Mouse (Mus musculus) lung, embryonic 14.5 days (tissue): ENCODE results near the gene Cyp2s1. TPM values are rescaled to one million over a fixed set of nuclear protein-coding genes. Genes with fewer than 3 reads are reported as not detected.

ENCODE experiments used
- ATAC-seq: fragments of 200-750 bp; cut with Nextera tagmentation; 2 replicates; pipeline ENCODE4 v1.8.0; 2017; ENCODE audit warnings: mild to moderate bottlenecking, moderate TSS enrichment, moderate library complexity; ENCODE audit not compliant: insufficient read depth
- DNase-seq: peaks from one replicate; pipeline ENCODE4 v3.0.0-alpha.2; 2015
- H3K27ac ChIP-seq: fragments of 300-500 bp; sonication (generic); 2 replicates; pipeline ENCODE4 v1.5.1; 2014; ENCODE audit warnings: low read depth, mild to moderate bottlenecking, moderate library complexity
- H3K27me3 ChIP-seq: fragments of 300-500 bp; sonication (generic); 2 replicates; pipeline ENCODE4 v1.6.1; 2014; ENCODE audit warnings: low read length, control low read depth; ENCODE audit not compliant: insufficient read depth
- H3K36me3 ChIP-seq: fragments of 300-500 bp; sonication (generic); 2 replicates; pipeline ENCODE4 v1.6.1; 2014; ENCODE audit warnings: control low read depth; ENCODE audit not compliant: insufficient read depth
- H3K4me1 ChIP-seq: fragments of 300-500 bp; sonication (generic); 2 replicates; pipeline ENCODE4 v1.6.1; 2014; ENCODE audit warnings: antibody characterized with exemption, control low read depth; ENCODE audit not compliant: insufficient read depth
- H3K4me2 ChIP-seq: fragments of 300-500 bp; sonication (generic); 2 replicates; pipeline ENCODE4 v1.6.1; 2014; ENCODE audit warnings: mild to moderate bottlenecking
- H3K4me3 ChIP-seq: fragments of 300-500 bp; sonication (generic); 2 replicates; pipeline ENCODE4 v1.5.1; 2014; ENCODE audit warnings: low read depth, low read length
- H3K9ac ChIP-seq: fragments of 300-500 bp; sonication (generic); 2 replicates; pipeline ENCODE4 v1.6.1; 2014
- H3K9me3 ChIP-seq: fragments of 300-500 bp; sonication (generic); 2 replicates; pipeline ENCODE4 v1.6.1; 2016; ENCODE audit warnings: low read depth, low read length, control low read depth
- CTCF ChIP-seq: IDR thresholded peaks from 2 replicates; pipeline ENCODE4 v1.5.1; 2016; ENCODE audit warnings: antibody characterized with exemption, low read depth
- WGBS: fragments of 180-500 bp; shearing (Covaris S2); extraction: QIAGEN DNeasy Blood & Tissue Kit; methylation state at CpG from one replicate; pipeline ENCODE4 v1.1.7; 2014; 5-methylcytosine and 5-hydroxymethylcytosine counted together
- microRNA-seq: library from miRNA; unstranded; fragments of <30 nt; microRNA quantifications from one replicate; pipeline ENCODE4, GENCODE M21; 2016; ENCODE audit warnings: borderline number of aligned reads
- polyA plus RNA-seq: library from polyadenylated mRNA; unstranded; fragments of >200 nt; fragmentation: Nextera tagmentation; extraction: Ambion mirVana; gene quantifications from 2 replicates; pipeline ENCODE4 v1.2.1, GENCODE M21; 2014

The Cyp2s1 gene
- polyA plus RNA-seq, 1 experiment from 2014 or later, result 3.2 TPM

- ATAC-seq (peak; percentile 1; the same call in 1 of the 2 replicates), DNase-seq (peak; percentile 20)
- Histone ChIP-seq H3K4me3 (peak overlapping the region; percentile 96), H3K4me1 (no peaks in the 10 kb centered on the region; the same call in 1 of the 2 replicates), H3K9ac (peak overlapping the region; percentile 96), H3K4me2 (peak overlapping the region; percentile 98), H3K27me3 (no peaks in the 10 kb centered on the region), H3K27ac (peak overlapping the region; percentile 98), H3K9me3 (no peaks in the 10 kb centered on the region), H3K36me3 (peaks cover 32% of the 10 kb centered on the region)
- WGBS, result under 1% methylated on average over 46 of the region's 46 CpGs
- no peak for TF ChIP-seq CTCF
These were observed 62.9 kb downstream of the Cyp2s1 start for GRCm38 (mm10) chr7:25753643-25754438.

GRCm38 (mm10) chr7:25753076-25753475 lies 63.6 kb downstream of the Cyp2s1 start:
- no peak for ATAC-seq
- Histone ChIP-seq H3K4me1 (no peaks in the 10 kb centered on the region; the same call in 1 of the 2 replicates), H3K27me3 (no peaks in the 10 kb centered on the region), H3K27ac (peak overlapping the region; percentile 98; the same call in 1 of the 2 replicates), H3K4me3 (peak overlapping the region; percentile 96), H3K9me3 (no peaks in the 10 kb centered on the region), H3K36me3 (peaks cover 40% of the 10 kb centered on the region), H3K9ac (peak overlapping the region; percentile 96), H3K4me2 (peak overlapping the region; percentile 98)
- TF ChIP-seq CTCF, result no peak
- DNase-seq, result no peak

Small RNA genes within 50 kb of the gene (microRNA-seq; reads per million reads assigned to microRNA genes)
- gene Gm24865, result not detected

Other genes with a start within 250 kb of the Cyp2s1 start
- gene Erich4, start 201.0 kb downstream of the Cyp2s1 start, polyA plus RNA-seq, result not detected in 2 replicates
- gene Dmac2, start 197.5 kb downstream of the Cyp2s1 start, polyA plus RNA-seq, result 27.8 and 33.5 TPM in 2 replicates
- 3.5 and 4.0 TPM in 2 replicates for gene B3gnt8, start 190.3 kb downstream of the Cyp2s1 start, polyA plus RNA-seq
- 40.2 and 42.1 TPM in 2 replicates for gene Bckdha, start 157.9 kb downstream of the Cyp2s1 start, polyA plus RNA-seq
- 72.3 and 79.7 TPM in 2 replicates for gene Exosc5, start 157.7 kb downstream of the Cyp2s1 start, polyA plus RNA-seq
- gene Tmem91, start 141.7 kb downstream of the Cyp2s1 start, polyA plus RNA-seq, result 1.6 and 2.8 TPM in 2 replicates
- gene B9d2, start 136.1 kb downstream of the Cyp2s1 start, polyA plus RNA-seq, result 25.1 and 27.6 TPM in 2 replicates
- gene Tgfb1, start 129.9 kb downstream of the Cyp2s1 start, polyA plus RNA-seq, result 4.0 and 4.1 TPM in 2 replicates
- 28.6 and 29.4 TPM in 2 replicates for gene Ccdc97, start 97.8 kb downstream of the Cyp2s1 start, polyA plus RNA-seq
- gene Hnrnpul1, start 62.2 kb downstream of the Cyp2s1 start, polyA plus RNA-seq, result 80.3 and 82.0 TPM in 2 replicates
- 44.1 and 46.5 TPM in 2 replicates for gene Axl, start 28.2 kb downstream of the Cyp2s1 start, polyA plus RNA-seq
- gene Cyp2b10, start 80.7 kb upstream of the Cyp2s1 start, polyA plus RNA-seq, result 0.47 TPM in 1 of 2 replicates, not detected in the other
- gene Cyp2b13, start 244.6 kb upstream of the Cyp2s1 start, polyA plus RNA-seq, result not detected in 2 replicates